Mouse (Mus musculus) stomach, embryonic 15.5 days (tissue): ENCODE measurements at regions not wholly inside any gene's neighbourhood (a gene's known extent, or its start where the extent isn't known, plus 50 kb on each side); places are given as distances from the start of the nearest gene placed in this dataset.

Source experiments
- ATAC-seq: fragments of 200-750 bp; cut with Nextera tagmentation; 2 replicates; pipeline ENCODE4 v1.8.0; 2017; ENCODE audit warnings: low read depth, moderate number of reproducible peaks, moderate TSS enrichment; ENCODE audit not compliant: insufficient read depth, low FRiP score
- H3K27ac ChIP-seq: fragments of 300-500 bp; sonication (generic); 2 replicates; pipeline ENCODE4 v1.5.1; 2015; ENCODE audit warnings: mild to moderate bottlenecking, inconsistent platforms
- H3K27me3 ChIP-seq: fragments of 300-500 bp; sonication (generic); replicated peaks from 2 replicates; pipeline ENCODE4 v1.6.1; 2015; ENCODE audit warnings: inconsistent platforms
- H3K36me3 ChIP-seq: fragments of 300-500 bp; sonication (generic); 2 replicates; pipeline ENCODE4 v1.6.1; 2015; ENCODE audit warnings: inconsistent platforms
- H3K4me1 ChIP-seq: fragments of 300-500 bp; sonication (generic); 2 replicates; pipeline ENCODE4 v1.6.1; 2015; ENCODE audit warnings: inconsistent platforms
- H3K4me2 ChIP-seq: fragments of 300-500 bp; sonication (generic); 2 replicates; pipeline ENCODE4 v1.6.1; 2015; ENCODE audit warnings: mild to moderate bottlenecking, inconsistent platforms
- H3K4me3 ChIP-seq: fragments of 300-500 bp; sonication (generic); replicated peaks from 2 replicates; pipeline ENCODE4 v1.5.1; 2015; ENCODE audit warnings: inconsistent platforms
- H3K9ac ChIP-seq: fragments of 300-500 bp; sonication (generic); 2 replicates; pipeline ENCODE4 v1.6.1; 2015; ENCODE audit warnings: inconsistent platforms
- H3K9me3 ChIP-seq: fragments of 300-500 bp; sonication (generic); 2 replicates; pipeline ENCODE4 v1.6.1; 2016; ENCODE audit warnings: inconsistent platforms
- WGBS: fragments of 180-500 bp; shearing (Covaris S2); methylation state at CpG from one replicate; pipeline ENCODE4 v1.1.7; 2015; 5-methylcytosine and 5-hydroxymethylcytosine counted together

DNA sequence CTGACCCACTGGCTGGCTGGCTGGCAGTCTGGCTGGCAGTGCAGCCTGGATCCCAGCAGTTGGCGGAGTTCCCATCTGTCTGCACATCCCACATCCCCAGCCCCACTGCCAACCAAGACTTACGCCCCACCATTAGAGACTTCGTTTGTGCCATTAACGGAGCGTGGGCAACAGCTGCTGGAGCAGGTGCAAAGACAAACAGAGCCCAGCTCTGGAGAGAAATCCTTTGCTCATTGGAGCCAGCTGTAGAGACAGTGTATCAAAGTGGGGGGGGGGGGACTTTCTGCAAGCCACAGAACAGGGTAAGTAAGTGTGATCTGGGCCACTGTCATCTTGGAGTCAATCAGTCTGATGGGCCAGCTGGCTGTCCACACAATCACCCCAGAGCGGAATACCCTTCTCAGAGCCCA lies 52.3 kb downstream of the Rplp1 start:
- H3K4me2 ChIP-seq, result no peak overlapping the region
- H3K4me3 ChIP-seq, result no peak overlapping the region
- H3K9ac ChIP-seq, result no peak overlapping the region
- no peaks in the 10 kb centered on the region for H3K36me3 ChIP-seq
- WGBS, result 74% methylated on average over 6 of the region's 6 CpGs
- H3K9me3 ChIP-seq, result no peaks in the 10 kb centered on the region
- no peak overlapping the region for H3K27ac ChIP-seq
- no peak for ATAC-seq
- H3K4me1 ChIP-seq, result 0 out of 2 replicates have a peak, but pooled peaks cover 3% of the 10 kb centered on the region
- H3K27me3 ChIP-seq, result no peaks in the 10 kb centered on the region

DNA sequence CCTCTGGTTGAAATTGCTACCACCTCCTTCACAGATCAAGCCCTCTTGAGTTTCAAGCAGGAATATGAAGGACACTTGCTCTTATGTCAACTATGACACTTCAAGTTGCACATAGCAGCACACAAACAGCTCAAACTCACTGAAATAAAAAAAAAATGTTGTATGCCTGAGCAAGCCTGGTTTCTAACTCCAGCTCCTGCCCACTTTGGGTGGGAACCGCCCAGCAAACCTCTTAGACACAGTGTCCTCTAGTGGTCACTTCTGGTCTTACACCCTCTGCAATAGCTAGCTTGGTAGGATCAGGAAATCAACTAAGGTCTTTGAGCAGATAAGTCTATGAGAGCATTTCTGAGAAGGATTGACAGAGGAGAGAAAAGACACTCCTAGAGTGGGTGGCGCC lies 54.2 kb downstream of the Rplp1 start:
- WGBS, result 22% methylated on average over 2 of the region's 2 CpGs
- no peak overlapping the region for H3K4me2 ChIP-seq
- no peak overlapping the region for H3K9ac ChIP-seq
- H3K4me3 ChIP-seq, result no peak overlapping the region
- no peak overlapping the region for H3K27ac ChIP-seq
- ATAC-seq, result no peak
- no peaks in the 10 kb centered on the region for H3K36me3 ChIP-seq
- H3K9me3 ChIP-seq, result no peaks in the 10 kb centered on the region
- H3K27me3 ChIP-seq, result 0 out of 2 replicates have a peak, but pooled peaks cover 4% of the 10 kb centered on the region
- H3K4me1 ChIP-seq, result 0 out of 2 replicates have a peak, but pooled peaks cover 3% of the 10 kb centered on the region

DNA sequence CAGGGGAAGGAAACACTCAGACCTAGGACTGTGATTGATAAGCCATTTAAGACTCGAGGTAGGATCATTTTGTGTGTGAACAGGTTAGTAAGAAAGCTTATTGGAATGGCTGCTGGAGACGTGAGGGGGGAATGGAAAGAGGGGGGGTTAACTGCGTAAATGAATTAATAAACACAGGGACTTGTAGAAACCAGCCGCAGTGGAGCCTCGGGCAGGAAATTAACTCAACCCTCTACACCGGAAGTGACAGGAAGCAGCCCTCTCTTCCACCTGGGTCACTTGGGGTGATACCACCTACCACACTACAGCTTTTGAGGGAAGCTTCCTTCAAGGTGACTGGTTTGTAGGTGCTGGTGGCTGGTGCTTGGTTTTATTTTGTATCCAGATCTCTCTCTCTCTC lies 54.9 kb downstream of the Rplp1 start:
- Histone ChIP-seq H3K36me3 (no peaks in the 10 kb centered on the region), H3K4me2 (peak overlapping the region; percentile 19; the same call in 1 of the 2 replicates), H3K4me3 (no peak overlapping the region), H3K27ac (no peak overlapping the region), H3K4me1 (0 out of 2 replicates have a peak, but pooled peaks cover 3% of the 10 kb centered on the region), H3K9ac (no peak overlapping the region), H3K9me3 (no peaks in the 10 kb centered on the region), H3K27me3 (0 out of 2 replicates have a peak, but pooled peaks cover 4% of the 10 kb centered on the region)
- 7% methylated on average over 6 of the region's 6 CpGs for WGBS
- ATAC-seq, result no peak

DNA sequence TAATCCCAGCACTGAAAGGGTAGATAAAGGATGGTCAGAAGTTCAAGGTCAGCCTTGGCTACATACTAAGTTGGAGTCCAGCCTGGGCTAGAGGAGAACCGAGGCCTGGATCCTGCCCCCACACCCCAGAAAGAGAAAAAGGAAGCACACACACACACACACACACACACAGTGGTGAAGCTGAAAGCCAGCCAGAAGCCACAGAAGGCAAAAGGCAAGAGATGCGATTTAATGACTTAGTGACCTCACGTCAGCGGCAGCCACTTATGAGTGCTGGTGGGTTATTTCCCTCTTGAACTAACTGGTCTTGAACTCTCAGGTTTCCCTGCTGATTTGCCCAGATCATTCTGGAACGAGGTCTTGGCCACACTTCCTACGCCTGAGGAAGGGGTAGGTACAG lies 56.5 kb downstream of the Rplp1 start:
- Histone ChIP-seq H3K36me3 (no peaks in the 10 kb centered on the region), H3K4me3 (no peak overlapping the region), H3K4me2 (no peak overlapping the region), H3K9me3 (no peaks in the 10 kb centered on the region), H3K9ac (no peak overlapping the region), H3K27me3 (0 out of 2 replicates have a peak, but pooled peaks cover 4% of the 10 kb centered on the region), H3K4me1 (0 out of 2 replicates have a peak, but pooled peaks cover 3% of the 10 kb centered on the region), H3K27ac (no peak overlapping the region)
- ATAC-seq, result no peak
- 74% methylated on average over 6 of the region's 6 CpGs for WGBS

DNA sequence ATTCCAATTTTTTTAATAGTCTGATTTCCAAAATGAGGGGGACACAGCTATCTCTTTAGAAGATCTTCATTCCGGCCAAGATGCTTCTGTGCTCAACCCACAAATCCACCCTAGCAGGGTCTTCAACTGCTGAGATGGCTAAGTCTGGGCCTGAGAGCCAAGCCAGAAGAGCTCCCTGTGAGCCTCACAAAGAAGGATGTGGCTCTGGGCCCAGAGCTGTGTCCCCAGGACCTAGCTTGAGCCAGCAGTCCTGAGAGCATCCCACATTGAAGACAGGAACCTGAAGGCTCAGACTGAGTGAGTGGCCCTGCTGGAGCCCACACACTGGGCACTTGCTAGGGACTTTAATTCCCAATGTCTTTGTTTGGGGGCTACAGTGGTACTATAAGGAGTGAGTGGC lies 57.7 kb downstream of the Rplp1 start:
- Histone ChIP-seq H3K27ac (no peak overlapping the region), H3K36me3 (no peaks in the 10 kb centered on the region), H3K9me3 (no peaks in the 10 kb centered on the region), H3K9ac (no peak overlapping the region), H3K4me1 (0 out of 2 replicates have a peak, but pooled peaks cover 3% of the 10 kb centered on the region), H3K4me2 (no peak overlapping the region), H3K27me3 (0 out of 2 replicates have a peak, but pooled peaks cover 4% of the 10 kb centered on the region), H3K4me3 (no peak overlapping the region)
- ATAC-seq, result no peak
- 74% methylated on average over 1 of the region's 1 CpGs for whole genome bisulfite sequencing

DNA sequence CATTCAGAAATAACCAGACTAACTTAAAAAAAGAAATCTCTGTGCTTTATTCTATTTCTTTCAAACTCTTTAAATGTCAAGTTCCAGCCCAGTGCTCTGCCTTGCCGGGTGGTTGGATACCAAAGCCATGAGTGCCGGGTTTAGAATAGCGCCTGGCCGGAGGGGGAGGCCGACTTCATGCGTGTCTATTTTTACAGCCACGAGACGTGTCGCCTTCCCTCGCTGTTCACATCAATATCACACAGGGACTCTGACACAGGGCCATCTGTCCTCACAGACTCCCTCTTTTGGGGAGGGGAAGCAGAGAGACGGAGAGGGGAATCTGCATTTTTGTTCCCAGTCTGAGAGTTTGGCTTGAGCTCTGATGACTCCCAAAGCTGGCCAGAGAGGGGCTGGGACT lies 58.7 kb downstream of the Rplp1 start:
- WGBS, result 79% methylated on average over 11 of the region's 11 CpGs
- no peak overlapping the region for H3K4me3 ChIP-seq
- no peak overlapping the region for H3K27ac ChIP-seq
- no peaks in the 10 kb centered on the region for H3K36me3 ChIP-seq
- no peak for ATAC-seq
- no peaks in the 10 kb centered on the region for H3K9me3 ChIP-seq
- 0 out of 2 replicates have a peak, but pooled peaks cover 3% of the 10 kb centered on the region for H3K4me1 ChIP-seq
- H3K27me3 ChIP-seq, result 0 out of 2 replicates have a peak, but pooled peaks cover 4% of the 10 kb centered on the region
- no peak overlapping the region for H3K9ac ChIP-seq
- H3K4me2 ChIP-seq, result no peak overlapping the region

DNA sequence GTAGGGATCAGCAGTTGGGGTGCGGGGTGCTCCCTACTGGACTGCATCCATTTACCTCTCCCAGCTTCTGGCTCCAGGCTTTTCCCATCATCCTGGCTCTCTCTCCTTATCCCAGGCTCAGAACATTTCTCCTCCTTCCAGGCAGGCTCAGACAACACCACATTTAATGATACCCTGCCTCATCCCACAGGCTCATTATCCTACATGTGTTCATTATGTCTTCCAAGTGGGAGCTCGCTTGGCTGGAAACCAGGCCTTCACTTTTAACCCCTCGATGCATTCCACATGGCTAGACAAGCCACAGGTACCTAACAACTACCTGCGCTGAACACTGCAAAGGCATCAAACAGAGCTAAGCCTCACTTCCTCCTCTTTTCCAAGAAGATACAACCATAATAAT lies 60.5 kb downstream of the Rplp1 start:
- Histone ChIP-seq H3K4me2 (no peak overlapping the region), H3K9ac (no peak overlapping the region), H3K4me1 (no peaks in the 10 kb centered on the region), H3K36me3 (no peaks in the 10 kb centered on the region), H3K27ac (no peak overlapping the region), H3K9me3 (no peaks in the 10 kb centered on the region), H3K4me3 (no peak overlapping the region), H3K27me3 (0 out of 2 replicates have a peak, but pooled peaks cover 4% of the 10 kb centered on the region)
- WGBS, result 80% methylated on average over 4 of the region's 4 CpGs
- ATAC-seq, result no peak

DNA sequence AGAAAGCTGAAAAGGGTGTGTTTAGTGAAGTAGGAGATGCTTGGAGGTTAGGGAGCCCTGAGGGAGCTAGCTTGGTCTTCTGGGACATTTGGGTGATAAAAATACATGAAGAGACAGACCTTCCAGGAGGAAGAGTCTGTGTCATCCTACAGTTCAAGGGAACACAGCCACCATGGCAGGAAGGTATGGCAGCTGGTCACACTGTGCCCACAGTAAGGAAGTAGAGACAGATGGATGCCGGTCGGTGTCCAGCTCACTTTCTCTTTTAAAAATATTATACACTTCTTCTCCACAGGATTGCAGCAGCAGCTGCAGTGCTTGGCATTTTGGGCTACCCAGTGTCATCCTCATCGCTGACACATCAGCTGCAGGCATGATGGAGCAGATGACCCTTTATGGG lies 63.0 kb downstream of the Rplp1 start:
- H3K27ac ChIP-seq, result no peak overlapping the region
- no peak overlapping the region for H3K4me3 ChIP-seq
- no peak overlapping the region for H3K4me2 ChIP-seq
- ATAC-seq, result no peak
- WGBS, result 94% methylated on average over 3 of the region's 3 CpGs
- H3K4me1 ChIP-seq, result no peaks in the 10 kb centered on the region
- H3K36me3 ChIP-seq, result no peaks in the 10 kb centered on the region
- H3K27me3 ChIP-seq, result no peaks in the 10 kb centered on the region
- no peaks in the 10 kb centered on the region for H3K9me3 ChIP-seq
- no peak overlapping the region for H3K9ac ChIP-seq

DNA sequence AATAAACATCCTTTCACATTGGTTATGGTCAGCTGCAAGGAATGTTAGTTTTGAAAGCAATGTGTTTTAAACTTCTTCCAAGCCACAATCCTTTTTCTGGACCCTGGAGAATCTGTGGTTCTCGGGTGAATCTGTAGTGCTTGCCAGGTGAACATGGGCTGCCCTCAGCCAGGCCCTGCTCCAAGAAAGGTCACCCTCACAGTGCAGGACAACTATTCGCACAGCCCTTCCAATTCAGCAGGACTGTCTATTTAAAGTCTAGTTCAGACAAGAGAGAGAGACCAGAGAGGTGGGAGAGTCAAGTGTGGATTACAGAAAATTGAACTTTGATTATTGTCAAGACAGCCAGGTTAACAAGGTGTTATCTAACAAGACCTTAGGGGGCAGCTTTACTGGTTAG lies 65.9 kb downstream of the Rplp1 start:
- H3K9me3 ChIP-seq, result no peaks in the 10 kb centered on the region
- H3K9ac ChIP-seq, result no peak overlapping the region
- no peaks in the 10 kb centered on the region for H3K36me3 ChIP-seq
- ATAC-seq, result no peak
- WGBS, result 59% methylated on average over 2 of the region's 2 CpGs
- H3K27ac ChIP-seq, result no peak overlapping the region
- no peak overlapping the region for H3K4me3 ChIP-seq
- H3K4me2 ChIP-seq, result no peak overlapping the region
- no peaks in the 10 kb centered on the region for H3K4me1 ChIP-seq
- H3K27me3 ChIP-seq, result no peaks in the 10 kb centered on the region

DNA sequence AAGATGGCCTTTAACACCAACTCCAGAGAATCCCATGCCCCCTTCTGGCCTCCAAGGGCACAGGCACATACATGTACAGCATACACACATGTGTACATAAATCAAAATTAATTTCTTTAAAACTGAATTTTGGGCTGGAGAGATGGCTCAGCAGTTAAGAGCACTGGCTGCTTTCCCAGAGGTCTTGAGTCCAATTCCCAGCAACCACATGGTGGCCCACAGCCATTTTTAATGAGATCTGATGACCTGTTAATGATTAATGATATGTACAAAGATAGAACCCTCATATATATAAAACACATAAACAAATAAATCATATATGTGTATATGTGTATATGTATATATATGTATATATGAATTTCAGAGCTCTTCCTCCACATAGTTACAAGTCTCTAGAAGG lies 66.8 kb downstream of the Rplp1 start:
- H3K4me1 ChIP-seq, result no peaks in the 10 kb centered on the region
- H3K4me2 ChIP-seq, result no peak overlapping the region
- no peaks in the 10 kb centered on the region for H3K27me3 ChIP-seq
- ATAC-seq, result no peak
- no peak overlapping the region for H3K4me3 ChIP-seq
- H3K9ac ChIP-seq, result no peak overlapping the region
- no peak overlapping the region for H3K27ac ChIP-seq
- H3K36me3 ChIP-seq, result no peaks in the 10 kb centered on the region
- no peaks in the 10 kb centered on the region for H3K9me3 ChIP-seq

DNA sequence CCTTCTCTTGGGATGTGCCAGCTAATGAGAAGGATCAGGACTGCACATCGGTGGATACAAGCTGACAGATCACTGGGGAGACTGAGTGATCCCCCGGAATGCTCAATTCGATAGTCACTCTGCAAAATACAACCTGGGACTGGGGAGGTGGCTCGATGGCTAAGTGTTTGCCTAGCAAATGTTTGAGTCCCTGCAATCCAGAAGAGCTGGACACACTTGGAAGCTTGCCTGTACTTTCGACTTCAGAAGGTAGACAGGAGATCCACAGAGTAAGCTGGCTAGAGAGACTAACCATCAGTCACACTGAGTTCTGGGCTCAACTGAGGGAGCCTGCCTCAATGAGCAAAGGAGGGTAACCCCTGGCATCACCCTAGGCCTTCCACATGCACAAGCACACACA lies 69.7 kb downstream of the Rplp1 start:
- ATAC-seq, result no peak
- Histone ChIP-seq H3K27ac (no peak overlapping the region), H3K36me3 (no peaks in the 10 kb centered on the region)

DNA sequence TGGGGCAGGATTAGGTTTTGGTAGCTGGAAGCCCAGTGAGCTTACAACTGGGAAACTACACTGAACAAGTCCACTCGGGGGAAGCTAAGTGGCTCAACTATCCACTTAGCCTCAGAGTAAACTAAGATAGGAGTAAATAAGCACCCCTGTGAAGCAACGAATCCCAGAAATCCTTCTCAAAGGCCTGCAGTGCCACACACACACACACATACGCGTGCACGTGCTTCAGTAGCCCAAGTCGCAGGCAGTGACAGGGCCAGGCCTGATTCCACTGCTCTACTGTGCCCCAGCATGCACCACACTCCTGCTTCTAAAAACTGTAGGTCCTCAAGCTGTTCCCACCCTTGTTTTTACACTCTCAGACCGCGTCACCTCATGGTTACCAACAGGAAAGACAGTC lies 70.2 kb downstream of the Rplp1 start:
- Histone ChIP-seq H3K4me1 (no peaks in the 10 kb centered on the region), H3K36me3 (no peaks in the 10 kb centered on the region), H3K9me3 (no peaks in the 10 kb centered on the region), H3K27me3 (no peaks in the 10 kb centered on the region), H3K27ac (no peak overlapping the region), H3K4me3 (no peak overlapping the region), H3K4me2 (no peak overlapping the region), H3K9ac (no peak overlapping the region)
- ATAC-seq, result no peak
- 68% methylated on average over 8 of the region's 8 CpGs for WGBS

More for the DNA sequence above, 69.7 kb downstream of the Rplp1 start:
- Histone ChIP-seq H3K4me2 (no peak overlapping the region), H3K4me3 (no peak overlapping the region), H3K27me3 (no peaks in the 10 kb centered on the region), H3K4me1 (no peaks in the 10 kb centered on the region), H3K9me3 (no peaks in the 10 kb centered on the region), H3K9ac (no peak overlapping the region)
- WGBS, result 59% methylated on average over 5 of the region's 5 CpGs

DNA sequence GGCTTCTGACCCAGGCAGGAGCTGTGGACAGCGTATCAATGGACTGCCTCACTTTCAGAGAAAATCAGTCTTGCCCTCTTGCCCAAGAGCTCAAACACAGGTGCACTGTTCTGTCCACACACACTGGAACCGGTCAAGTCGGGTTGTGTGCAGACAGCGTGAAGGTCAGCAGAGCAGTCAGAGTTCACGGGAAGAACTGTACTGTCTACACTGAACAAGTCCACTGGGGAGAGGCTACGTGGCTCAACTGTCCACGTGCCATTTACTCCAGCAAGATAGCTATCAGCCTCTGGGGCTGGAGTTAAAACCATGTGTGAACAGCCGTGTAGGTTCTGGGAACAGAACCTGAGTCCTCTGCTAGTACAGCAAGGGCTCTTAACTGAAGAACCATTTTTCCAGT lies 70.8 kb downstream of the Rplp1 start:
- H3K4me1 ChIP-seq, result no peaks in the 10 kb centered on the region
- H3K27ac ChIP-seq, result no peak overlapping the region
- no peak overlapping the region for H3K9ac ChIP-seq
- H3K4me2 ChIP-seq, result no peak overlapping the region
- WGBS, result 75% methylated on average over 8 of the region's 8 CpGs
- ATAC-seq, result peak; percentile 57
- no peaks in the 10 kb centered on the region for H3K9me3 ChIP-seq
- no peak overlapping the region for H3K4me3 ChIP-seq
- H3K27me3 ChIP-seq, result no peaks in the 10 kb centered on the region
- H3K36me3 ChIP-seq, result no peaks in the 10 kb centered on the region
